Mouse (Mus musculus): ENCODE data around the gene Gimap4. TPM values are rescaled to one million over a fixed set of nuclear protein-coding genes. Genes with fewer than 3 reads are reported as not detected.
A peak's percentile ranks its signal among the peaks of the same experiment; 100 is the strongest.
"Not testable (repeated sequence)": the region's sequence is repeated elsewhere in the genome, so short reads cannot be mapped to it uniquely, and the experiment has no call there.

Gimap4 gene
- polyA plus RNA-seq, 1 experiment from 2014 or later: 8.5 TPM

GRCm38 (mm10) chr6:48677492-48678345, 6.6 kb upstream of the Gimap4 start:
- TF ChIP-seq EP300 (optimal IDR thresholded peaks at IDR 0.05) (no peak), CTCF (IDR thresholded peaks at IDR 0.05; ENCODE audit: low read depth) (no peak)
- Histone ChIP-seq H3K27ac (replicated peaks) (no peak overlapping the region), H3K9ac (ENCODE audit: low read length) (no peak overlapping the region), H3K4me1 (replicated peaks; ENCODE audit: control insufficient read depth, insufficient read depth) (no peaks in the 10 kb centered on the region; the same call in 1 of the 2 replicates), H3K4me3 (ENCODE audit: low read depth, low read length) (no peak overlapping the region), H3K4me2 (replicated peaks; ENCODE audit: low read depth) (no peak overlapping the region), H3K9me3 (ENCODE audit: control insufficient read depth, low read length) (no peaks in the 10 kb centered on the region), H3K36me3 (ENCODE audit: control insufficient read depth, insufficient read depth, low read length) (no peaks in the 10 kb centered on the region), H3K27me3 (ENCODE audit: control insufficient read depth, insufficient read depth, low read length) (no peaks in the 10 kb centered on the region)
- WGBS: 92% methylated on average over 17 of the region's 17 CpGs
- no peak for DNase-seq (ENCODE audit: low spot score)
- ATAC-seq (ENCODE audit: low FRiP score, low TSS enrichment): no peak

- no peaks in the 10 kb centered on the region for H3K9me3 ChIP-seq (ENCODE audit: control insufficient read depth, low read length)
- no peaks in the 10 kb centered on the region; the same call in 1 of the 2 replicates for H3K4me1 ChIP-seq (replicated peaks; ENCODE audit: control insufficient read depth, insufficient read depth)
- TF ChIP-seq CTCF (IDR thresholded peaks at IDR 0.05; ENCODE audit: low read depth) (no peak), EP300 (optimal IDR thresholded peaks at IDR 0.05) (no peak)
- H3K36me3 ChIP-seq (ENCODE audit: control insufficient read depth, insufficient read depth, low read length): no peaks in the 10 kb centered on the region
- no peak for ATAC-seq (ENCODE audit: low FRiP score, low TSS enrichment)
- no peak for DNase-seq (ENCODE audit: low spot score)
- H3K9ac ChIP-seq (ENCODE audit: low read length): no peak overlapping the region
- H3K4me3 ChIP-seq (ENCODE audit: low read depth, low read length): no peak overlapping the region
- 68% methylated on average over 4 of the region's 4 CpGs for WGBS
- no peaks in the 10 kb centered on the region for H3K27me3 ChIP-seq (ENCODE audit: control insufficient read depth, insufficient read depth, low read length)
- no peak overlapping the region for H3K4me2 ChIP-seq (replicated peaks; ENCODE audit: low read depth)
- no peak overlapping the region for H3K27ac ChIP-seq (replicated peaks)
These were observed 6.0 kb upstream of the Gimap4 start for GRCm38 (mm10) chr6:48678391-48678790.

- Histone ChIP-seq H3K27me3 (ENCODE audit: control insufficient read depth, insufficient read depth, low read length) (no peaks in the 10 kb centered on the region), H3K27ac (replicated peaks) (no peak overlapping the region), H3K4me3 (ENCODE audit: low read depth, low read length) (no peak overlapping the region), H3K9ac (ENCODE audit: low read length) (no peak overlapping the region), H3K4me1 (replicated peaks; ENCODE audit: control insufficient read depth, insufficient read depth) (no peaks in the 10 kb centered on the region; the same call in 1 of the 2 replicates), H3K9me3 (ENCODE audit: control insufficient read depth, low read length) (no peaks in the 10 kb centered on the region), H3K4me2 (replicated peaks; ENCODE audit: low read depth) (no peak overlapping the region), H3K36me3 (ENCODE audit: control insufficient read depth, insufficient read depth, low read length) (no peaks in the 10 kb centered on the region)
- 74% methylated on average over 6 of the region's 6 CpGs for WGBS
- TF ChIP-seq EP300 (optimal IDR thresholded peaks at IDR 0.05): no peak
- TF ChIP-seq CTCF (IDR thresholded peaks at IDR 0.05; ENCODE audit: low read depth): no peak
- ATAC-seq (ENCODE audit: low FRiP score, low TSS enrichment): no peak
- DNase-seq (ENCODE audit: low spot score): no peak
These were observed 4.6 kb upstream of the Gimap4 start for GRCm38 (mm10) chr6:48679701-48680100.

- Histone ChIP-seq H3K27me3 (ENCODE audit: control insufficient read depth, insufficient read depth, low read length) (no peaks in the 10 kb centered on the region), H3K4me1 (replicated peaks; ENCODE audit: control insufficient read depth, insufficient read depth) (no peaks in the 10 kb centered on the region; the same call in 1 of the 2 replicates), H3K4me3 (ENCODE audit: low read depth, low read length) (no peak overlapping the region), H3K9ac (ENCODE audit: low read length) (no peak overlapping the region), H3K36me3 (ENCODE audit: control insufficient read depth, insufficient read depth, low read length) (no peaks in the 10 kb centered on the region), H3K4me2 (replicated peaks; ENCODE audit: low read depth) (no peak overlapping the region), H3K9me3 (ENCODE audit: control insufficient read depth, low read length) (no peaks in the 10 kb centered on the region), H3K27ac (replicated peaks) (no peak overlapping the region)
- no peak for TF ChIP-seq EP300 (optimal IDR thresholded peaks at IDR 0.05)
- TF ChIP-seq CTCF (IDR thresholded peaks at IDR 0.05; ENCODE audit: low read depth): no peak
- 75% methylated on average over 5 of the region's 5 CpGs for WGBS
- DNase-seq (ENCODE audit: low spot score) (peak; percentile 2), ATAC-seq (ENCODE audit: low FRiP score, low TSS enrichment) (no peak)
These were observed 3.9 kb upstream of the Gimap4 start for GRCm38 (mm10) chr6:48680421-48680820.

- H3K9ac ChIP-seq (ENCODE audit: low read length): no peak overlapping the region
- H3K9me3 ChIP-seq (ENCODE audit: control insufficient read depth, low read length): no peaks in the 10 kb centered on the region
- no peaks in the 10 kb centered on the region for H3K4me1 ChIP-seq (replicated peaks; ENCODE audit: control insufficient read depth, insufficient read depth)
- no peak overlapping the region for H3K27ac ChIP-seq (replicated peaks)
- H3K4me3 ChIP-seq (ENCODE audit: low read depth, low read length): no peak overlapping the region
- H3K36me3 ChIP-seq (ENCODE audit: control insufficient read depth, insufficient read depth, low read length): no peaks in the 10 kb centered on the region
- ATAC-seq (ENCODE audit: low FRiP score, low TSS enrichment) (no peak), DNase-seq (ENCODE audit: low spot score) (no peak)
- H3K4me2 ChIP-seq (replicated peaks; ENCODE audit: low read depth): no peak overlapping the region
- no peaks in the 10 kb centered on the region for H3K27me3 ChIP-seq (ENCODE audit: control insufficient read depth, insufficient read depth, low read length)
- TF ChIP-seq EP300 (optimal IDR thresholded peaks at IDR 0.05): no peak
- TF ChIP-seq CTCF (IDR thresholded peaks at IDR 0.05; ENCODE audit: low read depth): no peak
- 68% methylated on average over 3 of the region's 3 CpGs for WGBS
These were observed 2.8 kb upstream of the Gimap4 start for GRCm38 (mm10) chr6:48681472-48682090.

- DNase-seq (ENCODE audit: low spot score) (no peak), ATAC-seq (ENCODE audit: low FRiP score, low TSS enrichment) (no peak)
- WGBS: 61% methylated on average over 4 of the region's 4 CpGs
- Histone ChIP-seq H3K27me3 (ENCODE audit: control insufficient read depth, insufficient read depth, low read length) (no peaks in the 10 kb centered on the region), H3K9me3 (ENCODE audit: control insufficient read depth, low read length) (no peaks in the 10 kb centered on the region), H3K4me3 (ENCODE audit: low read depth, low read length) (no peak overlapping the region), H3K27ac (replicated peaks) (no peak overlapping the region), H3K9ac (ENCODE audit: low read length) (no peak overlapping the region), H3K36me3 (ENCODE audit: control insufficient read depth, insufficient read depth, low read length) (no peaks in the 10 kb centered on the region), H3K4me1 (replicated peaks; ENCODE audit: control insufficient read depth, insufficient read depth) (no peaks in the 10 kb centered on the region), H3K4me2 (replicated peaks; ENCODE audit: low read depth) (no peak overlapping the region)
- no peak for TF ChIP-seq EP300 (optimal IDR thresholded peaks at IDR 0.05)
- TF ChIP-seq CTCF (IDR thresholded peaks at IDR 0.05; ENCODE audit: low read depth): no peak
These were observed 2.1 kb upstream of the Gimap4 start for GRCm38 (mm10) chr6:48682271-48682670.

- not testable (repeated sequence) for H3K27ac ChIP-seq (replicated peaks); H3K4me3 ChIP-seq (ENCODE audit: low read depth, low read length); DNase-seq (ENCODE audit: low spot score); H3K4me2 ChIP-seq (replicated peaks; ENCODE audit: low read depth); H3K9ac ChIP-seq (ENCODE audit: low read length); H3K27me3 ChIP-seq (ENCODE audit: control insufficient read depth, insufficient read depth, low read length); H3K36me3 ChIP-seq (ENCODE audit: control insufficient read depth, insufficient read depth, low read length); H3K9me3 ChIP-seq (ENCODE audit: control insufficient read depth, low read length); ATAC-seq (ENCODE audit: low FRiP score, low TSS enrichment); H3K4me1 ChIP-seq (replicated peaks; ENCODE audit: control insufficient read depth, insufficient read depth)
- 98% methylated on average over 3 of the region's 4 CpGs for WGBS
These were observed 1.0 kb upstream of the Gimap4 start for GRCm38 (mm10) chr6:48683263-48683821.
